Mouse (Mus musculus): Measurements from ENCODE around the gene Abhd17b.
"Not testable (repeated sequence)": the region's sequence is repeated elsewhere in the genome, so short reads cannot be mapped to it uniquely, and the experiment has no call there.

Abhd17b gene

DNA sequence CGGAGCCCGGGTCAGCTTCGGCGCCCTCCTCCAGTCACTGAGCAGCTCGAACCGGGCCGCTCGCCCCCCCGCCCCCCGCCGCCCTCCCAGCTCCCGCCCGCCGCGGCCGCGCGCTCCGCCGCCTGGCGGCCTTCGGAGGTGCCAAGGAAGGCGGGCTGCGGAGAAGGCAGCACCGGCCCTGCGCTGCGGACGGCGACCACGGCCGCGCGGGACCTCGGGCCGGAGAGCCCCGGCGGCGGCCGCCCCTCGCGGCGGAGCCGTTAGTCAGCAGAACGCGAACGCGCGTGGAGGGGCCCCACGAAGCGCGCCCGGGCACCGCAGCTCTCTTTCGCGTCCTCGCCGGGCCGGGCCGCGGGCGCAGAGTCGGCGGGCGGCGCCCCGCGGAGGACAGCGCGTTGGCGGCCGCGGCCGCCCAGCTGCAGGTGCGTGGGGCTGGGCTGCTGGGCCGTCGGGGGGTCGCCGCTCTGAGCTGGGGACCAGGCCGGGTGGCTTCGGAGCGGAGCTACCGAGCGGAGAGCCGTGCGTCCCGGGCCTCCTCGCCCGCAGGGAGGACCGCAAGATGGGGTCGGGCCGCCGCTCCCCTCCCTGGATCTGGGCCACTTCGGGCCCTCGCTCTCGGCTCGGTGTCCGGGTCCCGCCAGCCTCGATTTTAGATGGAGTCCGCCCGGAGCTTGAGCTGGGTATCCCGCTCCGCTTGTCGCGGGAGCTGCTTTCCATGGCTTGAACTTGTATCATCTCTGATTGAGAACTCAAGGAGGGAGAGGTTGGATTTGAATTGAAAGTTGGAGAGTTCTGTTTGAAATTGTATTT, at the start of gene Abhd17b:
Gene Abhd17b (plus strand): TSS at position 14 of the 810 bp plus-strand sequence.
- peak; percentile 35 for ATAC-seq (ENCODE audit: low TSS enrichment)

DNA sequence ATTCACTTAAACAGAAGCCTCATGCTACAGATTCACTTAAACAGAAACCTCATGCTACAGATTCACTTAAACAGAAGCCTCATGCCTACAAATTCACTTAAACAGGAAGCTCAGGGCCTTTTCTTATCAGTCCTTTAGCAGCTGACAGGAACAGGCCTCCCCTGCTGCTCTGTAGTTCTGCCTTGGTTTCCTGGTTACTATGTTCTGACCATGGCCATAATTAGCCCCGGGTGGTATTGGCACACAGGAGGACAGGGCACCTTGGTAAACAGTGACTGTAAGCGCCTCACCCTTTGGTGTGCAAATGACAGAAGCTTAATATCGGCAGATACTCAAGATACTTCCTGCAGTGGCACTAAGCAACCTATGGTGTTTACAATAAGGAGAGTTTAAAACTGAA, 49.1 kb upstream of the Abhd17b start:
- ATAC-seq (ENCODE audit: low TSS enrichment) = no peak

DNA sequence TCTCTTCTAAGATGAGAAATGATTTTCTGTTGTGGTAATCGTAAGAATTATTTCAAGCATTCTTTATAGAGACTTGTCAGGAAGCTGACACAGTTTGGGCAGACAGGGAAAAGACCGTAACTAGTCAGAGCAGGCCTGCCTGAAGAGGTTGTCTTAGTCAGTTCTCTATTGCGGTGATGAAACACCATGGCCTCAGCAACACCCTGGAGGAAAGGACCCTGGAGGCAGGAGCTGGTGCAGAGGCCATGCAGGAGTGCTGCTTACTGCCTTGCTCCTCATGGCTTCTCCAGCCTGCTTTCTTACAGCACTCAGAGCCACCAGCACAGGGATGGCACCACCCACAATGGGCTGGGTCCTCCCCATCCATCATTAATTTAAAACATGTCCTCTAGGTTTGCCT, 47.7 kb upstream of the Abhd17b start:
- no peak for ATAC-seq (ENCODE audit: low TSS enrichment)

DNA sequence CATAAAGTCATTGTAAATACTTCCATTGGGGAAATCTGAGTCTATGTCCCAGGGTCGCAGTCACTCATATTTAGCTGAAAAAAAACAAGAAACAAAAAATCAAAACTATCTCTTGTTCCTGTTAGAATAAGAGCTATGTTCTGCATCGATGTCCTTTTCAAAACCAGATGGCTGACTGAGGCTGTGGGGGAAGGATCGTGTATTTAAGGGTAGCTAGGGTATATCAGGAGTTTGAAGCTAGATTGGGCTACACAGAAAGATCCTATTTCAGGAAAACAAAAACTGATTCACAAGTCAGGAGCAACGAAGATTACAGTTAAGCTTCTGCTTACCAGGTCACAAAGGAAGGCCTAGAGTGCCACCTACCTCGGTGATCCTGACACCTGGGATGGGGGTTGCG, 42.7 kb upstream of the Abhd17b start:
- ATAC-seq (ENCODE audit: low TSS enrichment) = peak; percentile 85

DNA sequence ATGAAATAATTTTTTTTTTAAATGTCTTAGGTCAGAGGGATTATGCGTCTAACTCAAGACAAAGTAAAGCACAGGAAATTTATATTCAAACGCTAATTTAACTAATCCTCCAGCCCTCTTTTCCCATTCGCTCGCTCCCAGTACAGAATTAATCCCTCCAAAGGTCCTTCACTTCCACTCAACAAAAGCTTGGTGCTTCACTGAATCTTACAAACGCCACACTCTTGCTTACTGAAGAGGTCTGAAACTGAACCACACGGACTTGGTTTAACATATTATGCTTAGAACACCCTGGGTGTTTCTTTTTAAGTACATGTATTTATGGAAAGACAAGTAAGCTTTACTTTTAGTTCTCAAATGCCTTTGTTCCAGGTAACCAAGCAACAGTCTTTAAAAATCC, 41.7 kb upstream of the Abhd17b start:
- no peak for ATAC-seq (ENCODE audit: low TSS enrichment)

DNA sequence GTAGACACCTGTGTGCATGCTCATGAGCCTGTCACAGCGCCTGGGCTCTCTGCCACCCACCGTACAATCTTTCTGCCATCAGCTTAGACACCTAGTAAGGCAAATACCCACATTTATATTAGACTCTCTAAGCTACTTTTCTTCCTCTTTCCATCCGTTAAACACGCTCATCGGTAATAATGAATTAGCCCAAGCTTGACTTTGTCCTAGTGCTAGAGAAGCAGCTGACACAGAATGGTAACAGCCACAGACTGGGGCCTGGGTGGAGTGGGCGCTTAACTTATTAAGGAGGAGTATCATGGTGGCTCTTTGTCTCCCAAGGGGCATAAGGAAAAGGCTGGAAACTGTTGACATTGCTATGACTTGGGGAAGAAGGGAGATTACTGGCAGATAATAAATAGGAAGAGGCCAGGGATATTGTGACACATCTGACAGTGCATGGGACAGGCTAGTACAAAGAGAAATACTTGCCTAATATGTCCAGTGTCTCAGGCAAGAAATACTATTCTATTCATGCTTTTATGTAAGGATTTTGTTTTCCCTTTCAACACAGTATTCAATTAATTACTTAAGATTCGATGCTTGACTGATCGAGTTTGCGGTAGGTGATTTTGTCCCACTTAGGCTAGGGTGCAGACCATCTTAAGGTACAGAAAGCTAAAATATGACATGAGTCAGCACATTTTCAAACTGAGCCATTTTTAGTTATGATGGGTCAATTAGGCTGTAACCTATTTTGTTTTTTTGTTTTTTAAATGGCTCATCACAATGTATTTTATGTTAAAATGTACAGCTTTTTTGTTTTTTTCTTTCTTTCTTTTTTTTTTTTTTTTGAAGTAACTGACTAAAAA, 41.0 kb upstream of the Abhd17b start:
- ATAC-seq (ENCODE audit: low TSS enrichment) = no peak

DNA sequence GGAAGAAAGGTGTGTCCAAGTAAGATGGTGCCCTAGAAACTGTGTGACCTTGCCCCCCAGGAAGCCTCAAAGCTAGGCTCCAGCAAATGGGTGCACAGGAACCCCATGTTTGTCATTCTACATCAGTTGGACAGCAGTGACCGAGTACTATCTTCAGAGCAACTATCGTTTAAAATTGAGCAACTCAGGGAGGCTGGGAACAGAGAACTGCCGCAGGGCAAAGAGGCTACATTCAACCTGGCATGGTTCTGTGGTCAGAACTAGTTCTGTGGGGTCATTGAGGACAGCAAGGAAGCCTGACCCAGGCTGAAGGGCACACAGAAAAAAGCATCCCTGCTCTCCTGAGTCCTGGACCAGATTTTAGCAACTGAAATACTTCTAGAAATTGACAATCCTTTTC, 37.2 kb upstream of the Abhd17b start:
- ATAC-seq (ENCODE audit: low TSS enrichment) = no peak

DNA sequence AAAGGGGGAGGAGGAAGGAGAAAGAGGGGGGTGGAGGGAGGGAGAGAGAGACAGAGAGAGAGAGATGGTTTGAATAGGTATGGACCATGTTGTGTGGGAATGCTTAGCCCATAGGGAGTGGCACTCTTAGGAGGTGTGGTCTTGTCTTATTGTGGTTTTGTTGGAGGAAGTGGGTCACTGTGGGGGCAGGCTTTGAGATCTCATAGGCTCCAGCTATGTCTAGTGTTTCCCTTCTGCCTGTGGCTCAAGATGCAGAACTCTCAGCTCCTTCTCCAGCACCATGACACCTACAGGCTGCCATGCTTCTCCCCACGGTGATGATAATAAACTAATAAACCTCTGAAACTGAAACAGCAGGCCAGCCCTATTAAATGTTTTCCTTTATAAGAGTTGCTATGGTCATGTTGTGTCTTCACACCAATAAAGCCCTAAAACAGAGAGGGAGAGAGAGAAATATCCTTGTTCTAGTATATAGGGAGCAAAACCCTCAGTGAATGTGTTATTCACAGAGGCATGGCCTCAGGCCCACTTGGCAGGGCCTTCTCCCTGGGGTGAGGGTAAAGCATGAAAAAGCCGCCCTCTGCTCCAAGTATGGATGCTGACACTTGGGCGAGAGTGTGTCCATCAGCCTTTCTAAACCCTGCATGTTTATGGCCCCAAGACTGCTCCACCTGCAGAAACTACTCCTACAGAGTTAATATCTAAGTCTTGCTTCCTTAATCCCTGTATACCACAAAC, 29.4 kb upstream of the Abhd17b start:
- no peak for ATAC-seq (ENCODE audit: low TSS enrichment)

DNA sequence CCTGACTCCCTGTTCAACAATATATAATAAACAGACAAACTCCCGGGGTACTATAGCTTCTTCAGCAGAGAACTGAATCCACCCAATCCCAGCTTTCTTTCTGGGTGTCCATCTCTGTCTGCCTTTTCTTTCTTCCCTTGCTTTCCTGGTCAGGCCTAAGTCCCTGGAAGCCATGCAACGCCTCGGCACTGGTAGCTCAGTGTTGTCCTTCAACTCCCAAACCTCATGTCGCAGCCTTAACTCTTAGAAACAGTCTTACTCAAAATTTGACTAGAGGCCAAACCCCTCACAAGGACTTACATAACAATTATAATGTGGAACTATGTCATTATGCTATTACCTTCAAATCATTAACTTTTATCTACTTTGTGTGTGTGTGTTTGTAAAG, 28.8 kb upstream of the Abhd17b start:
- no peak for ATAC-seq (ENCODE audit: low TSS enrichment)

DNA sequence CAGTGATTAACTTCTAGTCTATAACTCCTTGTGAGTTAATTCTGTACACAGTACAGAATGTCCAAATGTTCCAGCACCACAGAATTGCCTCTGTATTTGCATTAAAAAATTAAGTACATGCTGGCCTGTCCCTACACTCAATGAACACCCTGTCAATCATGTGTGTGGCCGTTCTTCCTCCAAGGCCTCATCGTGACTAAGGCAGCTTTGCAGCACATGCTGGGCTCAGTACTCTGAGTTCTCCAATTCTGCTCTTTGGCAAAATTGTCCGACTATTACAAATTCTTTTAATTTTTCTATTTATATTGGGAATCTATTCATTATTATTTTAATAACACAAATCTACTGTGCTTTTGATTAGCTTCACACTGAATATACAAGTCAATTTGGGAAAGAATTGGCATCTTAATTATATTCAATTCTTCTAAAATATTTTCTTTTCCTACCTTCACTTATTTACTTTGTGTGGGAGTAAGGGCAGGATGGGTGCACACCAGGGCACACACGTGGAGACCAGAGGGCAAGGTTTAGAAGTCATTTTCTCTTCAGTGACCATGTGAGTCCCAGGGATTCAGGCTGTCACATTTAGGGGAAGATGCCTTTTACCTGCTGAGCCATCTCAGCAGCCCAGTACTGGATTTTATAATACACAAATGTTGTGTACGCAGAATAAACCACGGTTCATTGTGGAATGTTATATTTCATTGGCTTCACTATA, 26.6 kb upstream of the Abhd17b start:
- ATAC-seq (ENCODE audit: low TSS enrichment) = no peak

DNA sequence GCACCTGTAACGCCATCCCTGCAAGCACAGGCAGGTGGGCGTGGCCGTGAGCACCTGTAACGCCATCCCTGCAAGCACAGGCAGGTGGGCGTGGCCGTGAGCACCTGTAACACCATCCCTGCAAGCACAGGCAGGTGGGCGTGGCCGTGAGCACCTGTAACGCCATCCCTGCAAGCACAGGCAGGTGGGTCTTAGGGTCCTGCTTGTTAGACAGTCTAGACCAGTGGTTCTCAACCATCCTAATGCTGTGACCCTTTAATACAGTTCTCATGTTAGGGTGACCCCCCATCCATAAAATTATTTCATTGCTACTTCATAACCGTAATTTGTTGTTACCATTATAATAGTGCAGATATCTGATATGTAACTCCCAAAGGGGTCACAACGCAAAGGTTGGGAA, 24.5 kb upstream of the Abhd17b start:
- not testable (repeated sequence) for ATAC-seq (ENCODE audit: low TSS enrichment)

DNA sequence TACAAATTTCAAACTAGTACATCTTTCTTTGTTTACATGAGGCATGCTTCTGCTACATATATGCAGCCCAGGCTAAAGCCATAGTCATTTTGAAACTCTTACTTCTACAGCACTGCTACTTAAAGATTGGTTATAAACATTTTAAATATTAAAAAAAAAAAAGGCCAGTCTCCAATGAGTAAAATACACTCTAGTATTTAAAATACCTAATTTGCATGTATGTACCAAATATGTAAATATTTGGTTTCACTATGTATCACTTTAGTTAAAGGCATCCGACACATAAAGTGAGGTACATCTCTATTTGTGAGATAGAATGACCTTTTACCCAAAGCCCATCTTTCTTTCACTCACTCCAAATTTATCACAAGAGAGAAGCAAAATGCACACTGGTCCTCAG, 24.0 kb upstream of the Abhd17b start:
- no peak for ATAC-seq (ENCODE audit: low TSS enrichment)

DNA sequence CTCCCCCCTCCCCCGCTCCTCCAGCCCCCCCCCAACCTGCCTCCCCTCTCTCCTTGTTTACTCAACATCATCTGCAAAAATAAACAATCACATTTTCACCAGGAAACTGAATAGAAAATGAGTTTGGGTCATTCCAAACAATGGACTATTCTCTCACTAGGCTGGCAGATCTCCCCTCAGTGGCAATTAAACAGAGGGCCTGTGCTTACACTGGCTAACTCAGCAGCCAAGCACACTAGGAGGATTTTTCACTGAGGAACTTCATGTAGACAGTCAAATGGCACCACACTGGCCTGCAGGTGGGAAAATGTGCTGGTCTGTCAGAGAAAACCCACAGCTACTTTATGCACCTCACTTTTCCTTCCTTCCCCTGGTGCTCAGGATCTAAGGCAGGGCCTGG, 23.5 kb upstream of the Abhd17b start:
- peak; percentile 59; the same call in 1 of the 2 replicates for ATAC-seq (ENCODE audit: low TSS enrichment)

DNA sequence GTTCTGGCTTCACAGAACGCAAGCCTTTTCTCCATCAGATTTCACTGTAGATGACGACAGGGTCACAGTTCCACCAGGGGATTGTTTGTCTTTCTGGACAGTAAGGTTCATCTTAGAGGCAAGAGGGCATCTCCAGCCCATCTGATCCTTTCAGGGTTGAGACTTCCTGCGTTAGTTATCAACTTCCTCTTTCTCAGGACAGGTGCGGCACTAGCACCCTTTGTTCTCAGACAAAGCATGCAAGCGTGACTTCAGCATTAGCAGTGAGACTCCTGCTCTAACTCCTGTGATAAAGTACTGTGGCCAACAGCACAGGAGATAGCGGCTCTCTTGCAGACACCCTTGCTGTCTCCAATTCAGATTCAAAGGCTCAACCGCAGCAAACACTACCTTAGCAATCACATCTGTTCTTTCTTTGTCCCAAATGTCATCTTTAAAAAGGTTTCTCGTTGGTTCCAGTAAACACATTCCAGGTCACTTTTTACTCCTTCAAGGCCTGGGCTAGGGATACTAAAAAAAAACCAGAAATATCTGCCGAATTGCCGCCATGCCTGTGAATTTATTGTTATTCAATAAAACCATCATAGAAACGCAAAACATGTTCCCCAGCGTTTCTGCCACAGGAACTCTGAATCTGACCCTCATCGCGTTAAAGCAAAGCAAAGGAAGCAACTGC, 22.2 kb upstream of the Abhd17b start:
- ATAC-seq (ENCODE audit: low TSS enrichment) = no peak

DNA sequence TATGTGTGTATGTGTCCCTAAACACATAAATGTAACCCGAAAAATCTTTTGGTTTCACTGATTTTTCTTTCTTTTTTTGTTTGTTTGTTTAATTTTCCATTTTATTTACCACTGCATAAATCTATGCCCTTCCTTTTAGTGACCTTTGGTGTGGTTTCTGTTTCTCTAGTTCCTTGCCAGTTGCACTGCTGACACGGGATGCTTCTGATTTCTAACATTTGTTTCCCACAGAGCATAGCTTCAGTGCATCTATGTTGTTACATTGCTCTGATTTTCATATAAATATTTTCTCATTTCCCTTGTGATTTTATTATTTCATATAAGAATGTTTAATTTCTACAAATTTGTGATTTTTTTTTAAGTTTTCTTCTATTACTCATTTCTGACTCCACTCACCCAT, 17.6 kb upstream of the Abhd17b start:
- ATAC-seq (ENCODE audit: low TSS enrichment) = no peak

DNA sequence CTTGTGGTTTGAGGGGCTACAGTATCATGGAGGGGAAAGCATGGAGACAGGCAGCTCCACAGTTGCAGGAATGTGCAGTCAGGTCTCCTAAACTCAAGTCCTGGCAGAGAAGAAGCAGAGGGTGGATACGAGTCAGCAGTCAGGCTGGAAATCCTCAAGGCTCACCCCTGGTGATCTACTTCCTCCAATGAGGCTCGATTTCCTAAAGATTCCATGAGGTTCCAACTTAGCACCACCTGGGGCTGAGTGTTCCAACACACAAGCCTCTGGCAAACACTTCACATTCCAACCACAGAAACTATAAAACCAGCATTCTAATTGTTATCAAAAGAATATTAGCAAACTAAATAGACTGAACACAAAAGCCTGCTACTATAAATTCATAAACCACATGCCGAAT, 16.1 kb upstream of the Abhd17b start:
- no peak for ATAC-seq (ENCODE audit: low TSS enrichment)

DNA sequence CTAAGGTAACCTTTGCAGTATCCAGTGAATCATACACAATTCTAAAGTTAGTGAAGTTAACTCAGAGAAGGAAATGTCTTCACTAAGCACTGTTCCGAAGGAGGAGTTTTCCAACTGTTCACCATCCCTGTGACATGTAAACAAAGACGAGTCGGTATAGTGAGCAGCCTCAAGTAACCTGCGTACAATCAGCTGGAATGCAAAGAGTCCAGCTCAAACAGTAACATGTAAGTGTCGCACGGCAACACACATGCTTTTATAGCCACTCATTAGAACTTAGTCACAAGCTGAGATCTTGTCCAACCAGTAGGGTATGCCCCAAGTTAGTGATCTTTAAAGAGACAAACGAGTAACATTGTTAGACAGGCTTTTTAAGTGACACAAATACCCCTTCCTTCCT, 15.3 kb upstream of the Abhd17b start:
- ATAC-seq (ENCODE audit: low TSS enrichment) = no peak

DNA sequence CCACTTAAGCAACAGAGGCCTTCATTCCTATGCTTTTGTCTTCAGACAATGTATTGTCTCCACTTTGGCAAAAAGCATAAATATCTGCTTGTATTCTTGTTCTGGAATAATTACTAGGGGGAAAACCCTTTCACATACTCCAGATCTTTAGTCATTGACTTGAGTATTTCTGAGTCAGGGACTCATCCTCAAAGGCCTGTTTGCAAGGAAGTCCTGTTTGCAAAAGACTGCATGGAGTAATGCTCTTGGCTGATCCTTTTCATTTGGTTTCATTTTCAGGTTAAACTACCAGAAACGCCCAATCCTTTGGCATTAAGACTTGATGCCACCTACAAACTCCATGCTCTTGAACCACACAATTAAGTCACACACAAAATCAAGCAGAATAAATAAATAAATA, 9.1 kb upstream of the Abhd17b start:
- ATAC-seq (ENCODE audit: low TSS enrichment) = no peak

DNA sequence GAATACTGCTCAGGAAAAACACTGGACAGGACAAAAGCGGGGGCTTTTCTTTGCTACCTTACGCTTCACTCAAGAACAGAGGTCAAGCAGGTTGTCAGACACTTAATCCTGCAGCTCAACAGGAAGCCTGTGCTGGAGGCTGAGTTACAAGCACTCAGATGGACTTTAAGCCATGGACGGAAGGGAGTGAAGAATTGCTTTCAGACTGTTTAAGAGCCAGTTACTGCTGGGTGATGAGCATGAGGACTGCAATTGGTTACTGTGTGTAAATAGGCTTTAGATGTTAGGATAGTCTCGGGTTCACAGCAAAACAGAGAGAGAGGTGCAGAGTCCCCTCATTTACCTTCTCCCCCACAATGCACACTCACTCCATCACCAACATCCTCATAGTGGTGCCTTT, 7.7 kb upstream of the Abhd17b start:
- no peak for ATAC-seq (ENCODE audit: low TSS enrichment)

DNA sequence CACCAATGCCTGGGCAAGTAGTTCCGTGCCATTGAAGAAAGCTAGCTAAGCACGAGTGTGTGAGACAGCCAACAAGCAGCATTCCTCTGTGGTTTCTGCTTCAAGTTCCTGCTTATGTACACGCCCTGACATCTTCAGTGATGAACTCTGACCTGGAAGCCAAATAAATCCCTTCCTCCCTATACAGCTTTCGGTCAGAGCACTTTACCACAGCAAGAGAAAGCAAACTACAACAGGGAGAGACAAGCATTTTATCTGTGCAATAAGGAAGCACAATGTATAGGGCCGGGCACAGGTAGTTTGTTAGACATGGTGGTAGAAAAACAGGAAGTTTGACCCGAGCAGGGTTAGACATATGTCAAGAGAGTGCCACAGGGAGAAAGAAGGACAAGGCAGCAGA, 6.8 kb upstream of the Abhd17b start:
- no peak for ATAC-seq (ENCODE audit: low TSS enrichment)

DNA sequence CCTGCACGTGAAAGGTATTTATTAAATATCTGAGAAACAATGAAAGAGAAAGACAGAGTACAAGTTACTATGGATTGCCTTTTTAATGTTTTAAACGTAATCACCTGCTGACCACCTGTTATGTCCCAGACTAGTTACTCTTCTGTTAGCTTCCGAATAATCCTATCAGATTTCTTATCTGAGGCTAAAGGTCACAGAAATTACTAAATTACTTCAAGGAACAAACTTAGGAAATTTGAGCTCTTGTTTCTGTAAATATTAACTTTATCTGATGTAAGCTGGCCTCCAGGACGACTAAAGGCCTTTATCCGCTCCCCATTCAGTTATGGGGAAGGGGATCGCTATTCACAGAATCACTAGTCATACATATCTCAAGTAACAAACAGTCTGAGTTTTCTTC, 1.3 kb upstream of the Abhd17b start:
- no peak for ATAC-seq (ENCODE audit: low TSS enrichment)

Data from frontal cortex, adult (tissue).